ENCODE assay signal across 19 mouse cellular contexts in the genomic region with DNA sequence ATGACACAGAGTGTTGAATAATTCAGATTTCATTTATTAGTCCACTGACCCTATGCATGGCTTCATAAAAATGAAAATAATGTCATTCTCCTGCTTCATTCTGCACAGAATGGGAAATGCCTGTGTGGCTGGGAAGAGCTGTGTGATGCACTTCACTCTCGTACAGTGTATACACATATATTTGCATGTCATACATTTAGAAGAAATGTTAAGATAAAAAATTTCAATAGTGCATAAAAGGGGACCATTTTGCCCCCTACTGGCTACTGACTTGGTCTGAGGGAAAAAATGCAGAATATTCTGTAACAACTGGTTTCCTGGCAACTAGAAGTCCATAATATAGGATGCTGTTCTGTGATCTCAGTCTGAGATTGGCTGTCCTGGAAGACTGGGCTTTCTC.
"Had no signal": no experiment of that assay in that cellular context is flagged by ENCODE, and none has a peak within 500 bp of the region (broad histone marks: within the 10 kb centered on the region; RNA-seq: fewer than 3 reads in every experiment).

No protein-coding gene starts in this region.

- H3K4me1 ChIP-seq: limb, embryonic 12.5 days; liver, embryonic 13.5 days; lung, embryonic 15.5 days; megakaryocyte, embryonic 14.5 days; neural tube, embryonic 12.5 days had no signal

- H3K36me3 ChIP-seq: limb, embryonic 12.5 days; liver, embryonic 13.5 days; lung, embryonic 15.5 days; neural tube, embryonic 12.5 days had no signal

- H3K4me2 ChIP-seq: limb, embryonic 12.5 days; liver, embryonic 13.5 days; lung, embryonic 15.5 days; neural tube, embryonic 12.5 days had no signal

- H3K9me3 ChIP-seq: limb, embryonic 12.5 days; liver, embryonic 13.5 days; lung, embryonic 15.5 days; neural tube, embryonic 12.5 days had no signal

- DNase-seq: kidney, adult 11 months; kidney, adult 9 months; kidney, postnatal 10 days; layer of hippocampus, adult 9-11 months; layer of hippocampus, postnatal 36 days; liver; liver, embryonic 13.5 days; liver, postnatal 0 days; lung, postnatal 14 days; right cerebral cortex, postnatal 4 days; spleen, adult 18-20 months; thymus, adult 18-20 months; thymus, postnatal 14 days had no signal

- ATAC-seq: liver, postnatal 0 days had no signal

- H3K9ac ChIP-seq: limb, embryonic 12.5 days; liver, embryonic 13.5 days; liver, postnatal 0 days; lung, embryonic 15.5 days; neural tube, embryonic 12.5 days had no signal

- H3K4me3 ChIP-seq: limb, embryonic 12.5 days; liver, embryonic 13.5 days; lung, embryonic 15.5 days; megakaryocyte, embryonic 14.5 days; myocyte; neural tube, embryonic 12.5 days had no signal

- H3K27me3 ChIP-seq: limb, embryonic 12.5 days; liver, embryonic 13.5 days; lung, embryonic 15.5 days; megakaryocyte, embryonic 14.5 days; neural tube, embryonic 12.5 days had no signal

- H3K27ac ChIP-seq: limb, embryonic 12.5 days; liver, embryonic 13.5 days; lung, embryonic 15.5 days; macrophage; neural tube, embryonic 12.5 days had no signal
